Mouse (Mus musculus): Measurements from ENCODE around the gene Lgals3bp. TPM values are rescaled to one million over a fixed set of nuclear protein-coding genes. Genes with fewer than 3 reads are reported as not detected.
"Not testable (repeated sequence)": the region's sequence is repeated elsewhere in the genome, so short reads cannot be mapped to it uniquely, and the experiment has no call there.

The Lgals3bp gene
- polyA plus RNA-seq, 1 experiment = 6.1 TPM

DNA sequence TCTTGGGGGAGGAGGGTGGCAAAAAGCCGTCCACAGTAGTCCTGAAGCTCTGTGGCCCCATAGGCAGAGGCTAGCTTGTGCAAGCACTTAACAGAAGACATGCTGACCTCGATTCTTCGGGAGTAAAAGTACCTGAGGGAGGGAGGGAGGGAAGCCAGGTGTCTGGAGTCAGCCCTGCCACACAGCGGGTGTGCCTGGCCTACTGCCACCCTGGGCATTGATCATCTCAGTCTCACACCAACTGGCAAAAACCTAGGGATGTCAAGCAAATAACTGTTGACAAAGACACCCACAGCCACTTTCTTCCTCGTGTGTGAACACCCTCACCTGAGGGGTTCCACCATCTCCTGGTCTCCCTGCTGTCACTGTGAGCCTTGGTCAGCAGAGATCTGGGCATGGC lies 7.9 kb downstream of the Lgals3bp start:
- Histone ChIP-seq H3K9ac (ENCODE audit: low read depth, poor library complexity, severe bottlenecking) (no peak overlapping the region), H3K36me3 (ENCODE audit: control insufficient read depth, insufficient read depth, low read length, poor library complexity, severe bottlenecking) (no peaks in the 10 kb centered on the region), H3K27me3 (ENCODE audit: control insufficient read depth, insufficient read depth, low read length, poor library complexity, severe bottlenecking) (no peaks in the 10 kb centered on the region), H3K4me3 (ENCODE audit: low read depth, low read length) (no peak overlapping the region), H3K9me3 (replicated peaks; ENCODE audit: control insufficient read depth, insufficient read depth, low read length, poor library complexity, severe bottlenecking) (no peaks in the 10 kb centered on the region), H3K4me1 (ENCODE audit: control insufficient read depth, insufficient read depth, low read length) (no peaks in the 10 kb centered on the region), H3K27ac (ENCODE audit: insufficient read depth, low read length) (no peak overlapping the region)
- TF ChIP-seq EP300 (IDR thresholded peaks at IDR 0.05; ENCODE audit: insufficient read depth, low read depth, low read length) (no peak), POLR2A (IDR thresholded peaks at IDR 0.05; ENCODE audit: insufficient read depth, low read length) (no peak), CTCF (IDR thresholded peaks at IDR 0.05; ENCODE audit: low read depth, low read length) (no peak)

DNA sequence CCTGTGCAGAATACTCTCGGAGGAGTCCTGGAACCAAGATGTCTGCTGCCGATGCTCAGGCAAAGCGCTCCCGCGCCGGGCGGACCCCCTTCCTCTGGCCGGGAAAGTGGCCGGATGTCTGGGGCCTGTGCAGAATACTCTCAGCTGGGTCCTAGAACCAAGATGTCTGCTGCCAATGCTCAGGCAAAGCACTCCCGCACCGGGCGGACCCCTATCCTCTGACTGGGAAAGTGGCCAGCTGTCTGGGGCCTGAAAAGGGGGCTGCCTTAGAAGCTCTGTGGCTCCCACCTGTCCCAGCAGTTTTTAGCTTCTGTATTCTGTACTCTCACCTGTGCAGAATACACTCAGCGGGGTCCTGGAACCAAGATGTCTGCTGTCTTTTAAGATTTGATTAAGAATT lies 14.1 kb downstream of the Lgals3bp start:
- not testable (repeated sequence) for H3K4me3 ChIP-seq (ENCODE audit: low read depth, low read length); H3K36me3 ChIP-seq (ENCODE audit: control insufficient read depth, insufficient read depth, low read length, poor library complexity, severe bottlenecking); H3K4me1 ChIP-seq (ENCODE audit: control insufficient read depth, insufficient read depth, low read length); H3K9me3 ChIP-seq (replicated peaks; ENCODE audit: control insufficient read depth, insufficient read depth, low read length, poor library complexity, severe bottlenecking); H3K27me3 ChIP-seq (ENCODE audit: control insufficient read depth, insufficient read depth, low read length, poor library complexity, severe bottlenecking); H3K9ac ChIP-seq (ENCODE audit: low read depth, poor library complexity, severe bottlenecking); H3K27ac ChIP-seq (ENCODE audit: insufficient read depth, low read length)

DNA sequence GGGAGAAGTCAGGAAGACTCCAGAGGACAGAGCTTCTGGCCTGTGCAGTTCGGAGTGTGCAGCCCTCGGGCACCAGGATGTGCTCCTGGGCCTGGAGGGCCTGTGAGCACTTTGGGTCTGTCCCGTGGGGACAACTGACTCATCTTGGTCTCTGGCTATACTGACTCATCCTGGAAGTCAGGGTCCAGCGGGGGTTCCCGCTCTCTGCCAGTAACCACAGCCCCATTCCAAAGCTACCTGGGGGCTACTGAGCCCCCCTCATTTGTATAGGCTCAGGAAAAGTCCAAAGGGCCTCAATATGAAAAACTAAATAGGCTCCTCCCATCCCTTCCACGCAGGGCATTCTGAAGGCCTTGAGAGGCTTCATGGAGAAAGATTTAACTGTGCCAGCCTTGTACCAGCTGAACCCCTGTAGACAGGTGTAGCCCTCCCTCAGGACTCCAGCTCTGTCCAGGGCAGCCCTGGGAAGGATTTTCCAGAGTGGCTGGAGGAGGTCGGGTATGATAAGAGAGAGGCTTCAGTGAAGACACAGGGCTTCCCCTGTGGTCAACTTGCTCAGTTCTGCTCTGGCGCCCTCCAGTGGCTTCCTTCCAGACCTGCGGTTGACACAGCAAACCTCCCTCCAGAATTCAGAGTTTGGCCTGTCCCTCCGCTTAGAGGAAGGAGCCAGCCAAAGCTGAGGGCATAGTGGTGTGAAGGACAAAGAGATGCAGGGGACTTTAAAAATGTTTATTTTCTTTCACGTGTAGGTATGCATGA lies 22.5 kb downstream of the Lgals3bp start:
- Histone ChIP-seq H3K9me3 (replicated peaks; ENCODE audit: control insufficient read depth, insufficient read depth, low read length, poor library complexity, severe bottlenecking) (no peaks in the 10 kb centered on the region), H3K4me1 (ENCODE audit: control insufficient read depth, insufficient read depth, low read length) (no peaks in the 10 kb centered on the region), H3K27ac (ENCODE audit: insufficient read depth, low read length) (no peak overlapping the region), H3K27me3 (ENCODE audit: control insufficient read depth, insufficient read depth, low read length, poor library complexity, severe bottlenecking) (no peaks in the 10 kb centered on the region), H3K4me3 (ENCODE audit: low read depth, low read length) (no peak overlapping the region), H3K36me3 (ENCODE audit: control insufficient read depth, insufficient read depth, low read length, poor library complexity, severe bottlenecking) (no peaks in the 10 kb centered on the region), H3K9ac (ENCODE audit: low read depth, poor library complexity, severe bottlenecking) (no peak overlapping the region)
- TF ChIP-seq EP300 (IDR thresholded peaks at IDR 0.05; ENCODE audit: insufficient read depth, low read depth, low read length) (no peak), CTCF (IDR thresholded peaks at IDR 0.05; ENCODE audit: low read depth, low read length) (peak; percentile 94)

DNA sequence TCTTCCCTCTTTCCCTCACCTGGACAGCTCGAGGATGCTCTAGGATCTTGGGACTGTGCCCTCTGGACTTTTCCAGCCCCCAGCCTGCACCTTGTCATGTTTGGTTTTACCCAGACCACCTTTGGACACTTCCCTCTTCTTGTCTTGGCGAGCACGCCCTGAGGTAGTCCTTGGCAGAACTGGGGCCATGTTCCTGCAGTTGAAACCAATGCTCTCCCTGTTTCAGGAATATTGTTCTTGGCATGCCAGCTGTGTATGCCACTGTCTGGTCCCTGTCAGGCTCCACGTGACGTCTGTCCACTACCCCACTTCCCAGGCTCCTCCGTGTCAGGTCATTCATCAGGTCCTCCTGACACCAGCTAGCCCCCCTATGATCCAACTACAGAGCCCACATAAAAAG lies 23.2 kb downstream of the Lgals3bp start:
- H3K27me3 ChIP-seq (ENCODE audit: control insufficient read depth, insufficient read depth, low read length, poor library complexity, severe bottlenecking) = no peaks in the 10 kb centered on the region
- TF ChIP-seq POLR2A (IDR thresholded peaks at IDR 0.05; ENCODE audit: insufficient read depth, low read length) (no peak), CTCF (IDR thresholded peaks at IDR 0.05; ENCODE audit: low read depth, low read length) (no peak), EP300 (IDR thresholded peaks at IDR 0.05; ENCODE audit: insufficient read depth, low read depth, low read length) (no peak)
- no peaks in the 10 kb centered on the region for H3K4me1 ChIP-seq (ENCODE audit: control insufficient read depth, insufficient read depth, low read length)

DNA sequence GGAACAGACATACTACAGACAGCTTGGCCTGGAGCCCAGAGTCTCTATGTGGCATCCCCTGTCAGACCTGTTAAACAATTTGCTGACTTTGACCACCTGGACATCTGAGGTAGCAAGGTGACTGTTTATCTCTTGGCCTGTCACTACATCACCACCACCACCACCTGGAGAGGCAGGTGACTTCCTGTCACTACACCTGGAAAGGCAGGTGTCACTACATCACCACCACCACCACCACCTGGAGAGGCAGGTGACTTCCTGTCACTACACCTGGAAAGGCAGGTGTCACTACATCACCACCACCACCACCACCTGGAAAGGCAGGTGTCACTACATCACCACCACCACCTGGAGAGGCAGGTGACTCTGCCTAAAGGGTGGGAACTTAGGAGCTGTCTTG lies 25.6 kb downstream of the Lgals3bp start:
- not testable (repeated sequence) for H3K9me3 ChIP-seq (replicated peaks; ENCODE audit: control insufficient read depth, insufficient read depth, low read length, poor library complexity, severe bottlenecking); H3K4me3 ChIP-seq (ENCODE audit: low read depth, low read length); H3K27ac ChIP-seq (ENCODE audit: insufficient read depth, low read length); H3K27me3 ChIP-seq (ENCODE audit: control insufficient read depth, insufficient read depth, low read length, poor library complexity, severe bottlenecking); H3K9ac ChIP-seq (ENCODE audit: low read depth, poor library complexity, severe bottlenecking); H3K4me1 ChIP-seq (ENCODE audit: control insufficient read depth, insufficient read depth, low read length); H3K36me3 ChIP-seq (ENCODE audit: control insufficient read depth, insufficient read depth, low read length, poor library complexity, severe bottlenecking)

More for the DNA sequence above, 23.2 kb downstream of the Lgals3bp start:
- no peaks in the 10 kb centered on the region for H3K36me3 ChIP-seq (ENCODE audit: control insufficient read depth, insufficient read depth, low read length, poor library complexity, severe bottlenecking)
- H3K9ac ChIP-seq (ENCODE audit: low read depth, poor library complexity, severe bottlenecking) = no peak overlapping the region
- H3K4me3 ChIP-seq (ENCODE audit: low read depth, low read length) = no peak overlapping the region
- H3K9me3 ChIP-seq (replicated peaks; ENCODE audit: control insufficient read depth, insufficient read depth, low read length, poor library complexity, severe bottlenecking) = no peaks in the 10 kb centered on the region
- H3K27ac ChIP-seq (ENCODE audit: insufficient read depth, low read length) = no peak overlapping the region

DNA sequence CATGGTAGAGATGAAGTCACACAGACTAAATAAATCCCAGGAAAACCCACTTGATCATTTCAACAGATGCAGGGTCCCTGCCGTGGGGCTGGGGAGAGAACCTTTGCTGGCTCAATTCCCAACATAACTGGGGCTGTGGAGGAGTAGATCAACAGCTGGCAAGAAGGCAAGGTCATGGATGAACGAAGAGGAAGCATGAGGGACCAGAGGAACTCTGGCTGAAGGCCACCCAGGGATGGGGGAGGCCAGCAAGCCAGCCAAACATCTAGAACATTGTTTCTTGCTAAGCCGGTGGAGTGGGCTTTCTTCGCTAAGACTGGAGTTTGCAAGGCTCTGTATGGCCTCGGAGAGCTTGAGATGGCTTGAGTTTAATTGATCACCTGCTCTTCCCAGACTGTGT lies 26.0 kb downstream of the Lgals3bp start:
- Histone ChIP-seq H3K4me3 (ENCODE audit: low read depth, low read length) (no peak overlapping the region), H3K9me3 (replicated peaks; ENCODE audit: control insufficient read depth, insufficient read depth, low read length, poor library complexity, severe bottlenecking) (no peaks in the 10 kb centered on the region), H3K9ac (ENCODE audit: low read depth, poor library complexity, severe bottlenecking) (no peak overlapping the region), H3K27ac (ENCODE audit: insufficient read depth, low read length) (no peak overlapping the region), H3K27me3 (ENCODE audit: control insufficient read depth, insufficient read depth, low read length, poor library complexity, severe bottlenecking) (no peaks in the 10 kb centered on the region), H3K4me1 (ENCODE audit: control insufficient read depth, insufficient read depth, low read length) (no peaks in the 10 kb centered on the region), H3K36me3 (ENCODE audit: control insufficient read depth, insufficient read depth, low read length, poor library complexity, severe bottlenecking) (no peaks in the 10 kb centered on the region)
- TF ChIP-seq POLR2A (IDR thresholded peaks at IDR 0.05; ENCODE audit: insufficient read depth, low read length) = no peak
- TF ChIP-seq EP300 (IDR thresholded peaks at IDR 0.05; ENCODE audit: insufficient read depth, low read depth, low read length) = no peak
- TF ChIP-seq CTCF (IDR thresholded peaks at IDR 0.05; ENCODE audit: low read depth, low read length) = no peak

Measured in ES-Bruce4 (cell line).